Mouse (Mus musculus) limb, embryonic 11.5 days (tissue): ENCODE data around the gene Efhd1. TPM values are rescaled to one million over a fixed set of nuclear protein-coding genes. Genes with fewer than 3 reads are reported as not detected.

Source experiments
- ATAC-seq: fragments of 200-750 bp; cut with Nextera tagmentation; 2 replicates; pipeline ENCODE4 v1.8.0; 2017; ENCODE audit warnings: low read depth; ENCODE audit not compliant: insufficient number of reproducible peaks, low FRiP score, low TSS enrichment
- DNase-seq: peaks from one replicate; pipeline ENCODE4 v3.0.0-alpha.2; 2015; ENCODE audit warnings: low spot score
- H3K27ac ChIP-seq: fragments of 300-500 bp; sonication (generic); replicated peaks from 2 replicates; pipeline ENCODE4 v1.5.1; 2014; ENCODE audit warnings: low read depth, mild to moderate bottlenecking, low read length
- H3K27me3 ChIP-seq: fragments of 300-500 bp; sonication (generic); 2 replicates; pipeline ENCODE4 v1.6.1; 2014; ENCODE audit warnings: mild to moderate bottlenecking, low read length, mixed read lengths; ENCODE audit not compliant: control insufficient read depth, insufficient read depth
- H3K36me3 ChIP-seq: fragments of 300-500 bp; sonication (generic); 2 replicates; pipeline ENCODE4 v1.6.1; 2014; ENCODE audit warnings: mild to moderate bottlenecking, low read length, moderate library complexity, mixed read lengths; ENCODE audit not compliant: control insufficient read depth, insufficient read depth
- H3K4me1 ChIP-seq: fragments of 300-500 bp; sonication (generic); 2 replicates; pipeline ENCODE4 v1.6.1; 2014; ENCODE audit warnings: low read length, mixed read lengths; ENCODE audit not compliant: control insufficient read depth, insufficient read depth
- H3K4me2 ChIP-seq: fragments of 300-500 bp; sonication (generic); 2 replicates; pipeline ENCODE4 v1.6.1; 2014; ENCODE audit warnings: low read depth, mild to moderate bottlenecking, moderate library complexity; ENCODE audit not compliant: severe bottlenecking
- H3K4me3 ChIP-seq: fragments of 300-500 bp; sonication (generic); 2 replicates; pipeline ENCODE4 v1.5.1; 2014; ENCODE audit warnings: low read depth, low read length
- H3K9ac ChIP-seq: fragments of 300-500 bp; sonication (generic); 2 replicates; pipeline ENCODE4 v1.6.1; 2014; ENCODE audit warnings: mild to moderate bottlenecking, low read length
- H3K9me3 ChIP-seq: fragments of 300-500 bp; sonication (generic); 2 replicates; pipeline ENCODE4 v1.6.1; 2016; ENCODE audit warnings: low read length; ENCODE audit not compliant: control insufficient read depth
- WGBS: fragments of 180-500 bp; shearing (Covaris S2); extraction: QIAGEN DNeasy Blood & Tissue Kit; methylation state at CpG from one replicate; pipeline ENCODE4 v1.1.7; 2014; 5-methylcytosine and 5-hydroxymethylcytosine counted together
- polyA plus RNA-seq: library from polyadenylated mRNA; unstranded; fragments of >200 nt; fragmentation: Nextera tagmentation; extraction: Ambion mirVana; gene quantifications from 2 replicates; pipeline ENCODE4 v1.2.1, GENCODE M21; 2014

The Efhd1 gene
- polyA plus RNA-seq, 1 experiment from 2014 or later: 0.40 TPM

DNA sequence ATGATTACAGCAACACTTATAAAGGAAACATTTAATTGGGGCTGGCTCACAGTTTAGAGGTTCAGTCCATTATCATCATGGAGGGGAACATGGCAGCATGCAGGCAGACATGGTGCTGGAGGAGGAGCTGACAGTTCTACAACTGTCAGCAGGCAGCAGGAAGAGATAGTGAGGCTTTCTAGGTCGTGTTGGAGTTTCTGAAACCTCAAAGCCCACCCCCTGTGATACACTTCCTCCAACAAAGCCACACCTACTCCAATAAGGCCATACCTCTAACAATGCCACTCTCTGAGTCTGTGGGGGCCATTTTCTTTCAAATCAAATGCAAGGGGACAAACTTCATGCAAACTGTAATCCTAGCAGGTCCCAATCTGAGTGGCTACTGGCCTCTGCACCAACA, 56.9 kb downstream of the Efhd1 start:
- no peak for DNase-seq
- Histone ChIP-seq H3K27me3 (no peaks in the 10 kb centered on the region), H3K4me1 (no peaks in the 10 kb centered on the region), H3K4me2 (no peak overlapping the region), H3K27ac (no peak overlapping the region), H3K36me3 (no peaks in the 10 kb centered on the region), H3K9me3 (peaks cover 2% of the 10 kb centered on the region; the same call in 1 of the 2 replicates), H3K9ac (no peak overlapping the region), H3K4me3 (no peak overlapping the region)
- ATAC-seq: no peak
- 14% methylated on average over 1 of the region's 1 CpGs for WGBS

DNA sequence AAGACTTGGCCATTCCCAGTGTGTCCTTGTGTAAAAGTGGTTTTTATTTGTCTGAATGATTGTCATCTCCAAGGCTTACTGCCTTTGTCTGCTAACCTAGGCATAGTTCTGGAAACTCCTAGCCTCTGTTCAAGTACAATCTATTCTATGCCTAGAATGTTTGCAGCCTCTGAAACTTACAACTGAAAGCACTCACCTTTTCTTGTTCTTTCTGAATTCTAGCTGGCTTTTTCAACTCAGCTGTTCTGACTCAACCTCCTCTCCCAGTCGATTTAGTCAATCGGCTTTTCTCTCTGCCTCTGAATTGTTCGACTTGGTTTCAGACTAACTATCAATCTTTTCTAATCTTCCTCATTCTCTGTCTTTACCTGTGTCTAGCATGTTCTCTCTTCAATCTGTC, 58.6 kb downstream of the Efhd1 start:
- DNase-seq: no peak

DNA sequence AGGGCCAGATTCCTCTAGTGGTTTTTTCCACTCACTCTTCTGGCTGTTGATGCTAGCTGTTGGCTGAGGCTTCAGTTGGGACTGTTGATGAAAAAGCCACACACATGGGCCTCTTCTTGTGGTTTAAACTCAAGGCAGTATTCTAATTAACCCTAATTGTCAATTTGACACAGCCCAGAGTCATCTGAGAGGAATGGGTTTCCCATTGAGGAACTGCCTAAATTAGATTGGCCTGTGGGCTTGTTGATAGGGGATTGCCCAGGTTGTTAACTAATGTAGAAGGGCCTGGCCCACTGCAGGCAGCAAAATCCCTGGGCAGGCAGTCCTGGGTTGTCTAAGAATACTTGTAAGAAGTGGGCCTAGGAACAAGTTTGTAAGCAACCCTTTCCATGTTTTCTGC, 60.5 kb downstream of the Efhd1 start:
- H3K4me1 ChIP-seq: 0 out of 2 replicates have a peak, but pooled peaks cover 3% of the 10 kb centered on the region
- DNase-seq (no peak), ATAC-seq (no peak)
- no peak overlapping the region for H3K4me3 ChIP-seq
- H3K4me2 ChIP-seq: no peak overlapping the region
- H3K9ac ChIP-seq: no peak overlapping the region
- no peaks in the 10 kb centered on the region for H3K36me3 ChIP-seq
- H3K27ac ChIP-seq: no peak overlapping the region
- no peaks in the 10 kb centered on the region for H3K27me3 ChIP-seq
- peaks cover 2% of the 10 kb centered on the region; the same call in 1 of the 2 replicates for H3K9me3 ChIP-seq

More for the DNA sequence above, 58.6 kb downstream of the Efhd1 start:
- no peak for ATAC-seq
- H3K4me3 ChIP-seq: no peak overlapping the region
- WGBS: 94% methylated on average over 3 of the region's 3 CpGs
- H3K4me2 ChIP-seq: no peak overlapping the region
- H3K9ac ChIP-seq: no peak overlapping the region
- H3K27me3 ChIP-seq: no peaks in the 10 kb centered on the region
- H3K4me1 ChIP-seq: no peaks in the 10 kb centered on the region
- peaks cover 2% of the 10 kb centered on the region; the same call in 1 of the 2 replicates for H3K9me3 ChIP-seq
- H3K27ac ChIP-seq: no peak overlapping the region
- H3K36me3 ChIP-seq: no peaks in the 10 kb centered on the region

DNA sequence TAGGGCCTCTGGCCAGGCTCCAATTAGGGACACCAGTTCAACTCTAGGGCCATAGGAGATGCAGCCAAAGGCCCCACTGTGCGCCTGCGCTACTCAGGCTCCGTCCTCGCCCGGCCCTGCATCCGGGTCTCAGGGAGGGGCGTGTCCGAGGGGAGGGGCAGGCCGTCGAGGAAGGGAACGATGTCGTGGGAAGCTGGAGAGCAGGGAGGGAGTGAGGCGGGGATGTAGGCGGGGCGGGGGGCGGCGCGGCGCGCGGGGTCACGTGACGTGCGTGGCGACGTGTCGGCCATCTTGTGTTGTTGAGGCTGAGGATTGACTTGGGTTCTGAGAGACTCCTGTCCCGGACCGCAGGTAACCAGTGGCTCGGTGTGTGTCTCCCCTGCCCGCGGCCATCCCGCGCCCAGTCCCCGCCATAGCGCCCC, 62.6 kb downstream of the Efhd1 start, which contains the start of gene Gigyf2:
TSS of gene Gigyf2 (plus strand) at position 257 of the 422 bp plus-strand sequence.
- peak within 1 kb of the TSS; percentile 95 for H3K9ac ChIP-seq
- 0 out of 2 replicates have a peak, but pooled peaks cover 3% of the 10 kb centered on the region for H3K4me1 ChIP-seq
- H3K36me3 ChIP-seq: peaks cover 1% of the 10 kb centered on the region; the same call in 1 of the 2 replicates
- peak within 1 kb of the TSS; percentile 74 for H3K4me2 ChIP-seq
- under 1% methylated on average over 33 of the region's 36 CpGs for WGBS
- peak; percentile 99 for DNase-seq
- no peaks in the 10 kb centered on the region for H3K27me3 ChIP-seq
- peak within 1 kb of the TSS; percentile 98 for H3K4me3 ChIP-seq
- no peaks in the 10 kb centered on the region for H3K9me3 ChIP-seq
- H3K27ac ChIP-seq: peak within 1 kb of the TSS; percentile 92
- peak; percentile 99 for ATAC-seq

DNA sequence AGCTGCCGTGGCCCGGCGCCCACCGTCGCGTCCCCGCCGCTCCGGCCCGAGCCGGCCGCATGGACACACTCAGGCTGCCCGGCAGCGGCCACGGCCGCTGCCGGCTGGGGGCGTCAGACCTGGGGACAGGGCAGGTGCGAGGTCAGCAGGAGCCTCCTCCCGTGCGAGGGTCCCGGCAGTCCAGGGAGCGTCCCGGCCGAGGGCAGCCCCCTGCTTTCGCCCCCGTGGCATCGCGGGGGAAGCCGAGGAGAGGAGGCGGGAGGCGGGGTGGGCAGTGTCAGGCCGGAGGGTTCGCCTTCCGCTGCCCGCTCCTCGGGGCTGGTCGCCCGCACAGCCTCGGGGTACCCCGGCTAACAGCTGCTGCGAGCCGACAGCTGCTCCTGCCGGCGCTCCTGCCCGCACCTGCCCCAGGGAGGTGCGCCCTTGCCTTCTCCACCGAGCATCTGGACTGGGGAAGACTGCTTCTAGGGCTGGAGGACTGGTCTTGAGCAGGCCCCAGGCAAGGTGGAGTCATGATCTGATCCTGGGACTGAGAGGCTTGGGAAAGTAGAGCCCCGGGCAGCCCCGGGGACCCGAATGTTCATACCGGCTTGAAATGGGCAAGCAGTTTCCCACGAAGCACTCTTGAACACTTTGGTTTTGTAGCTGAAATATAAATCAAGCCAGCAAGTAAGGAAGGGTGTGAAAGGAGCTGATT, 63.1 kb downstream of the Efhd1 start:
- H3K9ac ChIP-seq: peak overlapping the region; percentile 95
- no peaks in the 10 kb centered on the region for H3K27me3 ChIP-seq
- H3K27ac ChIP-seq: peak overlapping the region; percentile 92
- peak overlapping the region; percentile 98 for H3K4me3 ChIP-seq
- peak; percentile 54 for ATAC-seq
- under 1% methylated on average over 41 of the region's 53 CpGs for WGBS
- DNase-seq: peak; percentile 68
- H3K4me2 ChIP-seq: peak overlapping the region; percentile 74
- no peaks in the 10 kb centered on the region for H3K9me3 ChIP-seq
- H3K36me3 ChIP-seq: peaks cover 2% of the 10 kb centered on the region; the same call in 1 of the 2 replicates
- 0 out of 2 replicates have a peak, but pooled peaks cover 3% of the 10 kb centered on the region for H3K4me1 ChIP-seq

DNA sequence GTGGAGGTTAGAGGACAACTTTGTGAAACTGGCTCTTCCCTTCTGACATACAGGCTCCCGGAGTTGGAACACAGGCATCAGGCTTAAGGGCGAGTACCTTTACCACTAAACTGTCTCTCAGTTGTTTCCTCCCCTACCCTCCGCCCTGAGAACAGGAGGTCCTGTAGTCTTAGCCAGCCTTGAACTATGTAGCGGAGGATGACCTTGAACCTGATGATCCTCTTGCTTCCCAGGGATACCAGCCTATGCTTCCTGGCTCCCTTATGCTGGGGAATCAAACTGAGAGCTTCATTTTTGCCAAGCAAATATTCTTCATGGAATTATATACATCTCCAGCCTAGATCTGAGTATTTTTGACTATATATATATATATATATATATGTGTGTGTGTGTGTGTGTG, 67.6 kb downstream of the Efhd1 start:
- H3K36me3 ChIP-seq: peaks cover 2% of the 10 kb centered on the region; the same call in 1 of the 2 replicates
- no peaks in the 10 kb centered on the region for H3K27me3 ChIP-seq
- no peak overlapping the region for H3K27ac ChIP-seq
- no peaks in the 10 kb centered on the region for H3K9me3 ChIP-seq
- WGBS: 96% methylated on average over 4 of the region's 4 CpGs
- ATAC-seq (no peak), DNase-seq (no peak)
- H3K9ac ChIP-seq: no peak overlapping the region
- H3K4me2 ChIP-seq: no peak overlapping the region
- H3K4me1 ChIP-seq: 0 out of 2 replicates have a peak, but pooled peaks cover 3% of the 10 kb centered on the region
- no peak overlapping the region for H3K4me3 ChIP-seq

DNA sequence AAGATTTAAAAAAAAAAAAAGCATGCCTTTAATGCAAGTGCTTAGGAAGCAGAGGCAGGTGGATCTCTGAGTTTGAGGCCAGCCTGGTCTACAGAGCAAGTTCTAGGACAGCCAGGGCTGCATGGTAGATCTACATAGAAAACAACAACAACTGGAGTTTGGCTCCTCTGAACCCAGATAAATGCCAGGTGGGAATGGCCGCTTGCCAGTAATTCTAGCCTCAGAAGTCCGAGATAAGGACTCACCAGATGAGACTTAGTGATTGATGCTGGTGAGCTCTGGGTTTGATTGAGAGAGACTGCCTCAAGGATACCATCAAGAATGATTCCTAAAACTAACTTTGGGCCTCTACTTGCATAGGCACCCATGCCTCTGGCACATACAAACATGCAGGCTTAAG, 86.4 kb downstream of the Efhd1 start:
- Histone ChIP-seq H3K36me3 (no peaks in the 10 kb centered on the region), H3K27ac (no peak overlapping the region), H3K9me3 (no peaks in the 10 kb centered on the region), H3K4me3 (no peak overlapping the region), H3K4me1 (no peaks in the 10 kb centered on the region), H3K27me3 (no peaks in the 10 kb centered on the region), H3K4me2 (no peak overlapping the region), H3K9ac (no peak overlapping the region)
- DNase-seq (no peak), ATAC-seq (no peak)
- 80% methylated on average over 2 of the region's 2 CpGs for WGBS

DNA sequence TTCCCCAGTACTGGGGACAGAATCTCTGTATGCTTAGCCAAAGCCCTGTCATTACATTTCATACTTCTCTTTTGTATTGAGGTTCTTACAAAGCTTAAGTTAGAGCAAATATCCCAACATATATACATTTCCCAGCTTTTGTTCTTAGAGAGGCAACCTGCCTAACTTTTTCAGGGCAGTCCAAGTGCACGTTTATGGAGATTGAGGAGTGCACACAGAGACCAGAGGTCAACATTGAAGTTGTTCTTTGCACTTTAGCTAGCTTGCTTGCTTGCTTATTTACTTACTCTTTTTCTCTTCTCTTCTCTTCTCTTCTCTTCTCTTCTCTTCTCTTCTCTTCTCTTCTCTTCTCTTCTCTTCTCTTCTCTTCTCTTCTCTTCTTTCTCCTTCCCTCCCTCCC, 96.1 kb downstream of the Efhd1 start:
- Histone ChIP-seq H3K9me3 (no peaks in the 10 kb centered on the region), H3K4me1 (no peaks in the 10 kb centered on the region), H3K9ac (no peak overlapping the region), H3K36me3 (0 out of 2 replicates have a peak, but pooled peaks cover under 1% of the 10 kb centered on the region), H3K27ac (no peak overlapping the region), H3K27me3 (no peaks in the 10 kb centered on the region), H3K4me2 (no peak overlapping the region), H3K4me3 (no peak overlapping the region)
- 79% methylated on average over 1 of the region's 1 CpGs for WGBS
- ATAC-seq: no peak
- DNase-seq: no peak
